Mouse (Mus musculus) heart, adult 2 months (tissue): ENCODE results near the gene Smarca2.

ENCODE experiments used
- CTCF ChIP-seq: fragments of 200-600 bp; IDR thresholded peaks from 2 replicates; pipeline ENCODE4 v1.8.1; 2022; ENCODE audit warnings: antibody characterized with exemption, mild to moderate bottlenecking, moderate library complexity
- EP300 ChIP-seq: fragments of 200-500 bp; IDR thresholded peaks from 2 replicates; pipeline ENCODE4 v1.6.1; 2011; ENCODE audit warnings: low read depth, low read length, control low read depth; ENCODE audit not compliant: insufficient read depth
- POLR2A ChIP-seq: fragments of 200-500 bp; IDR thresholded peaks from 2 replicates; pipeline ENCODE4 v1.6.1; 2011; ENCODE audit warnings: mild to moderate bottlenecking, low read depth, low read length, control low read depth; ENCODE audit not compliant: insufficient read depth

DNA sequence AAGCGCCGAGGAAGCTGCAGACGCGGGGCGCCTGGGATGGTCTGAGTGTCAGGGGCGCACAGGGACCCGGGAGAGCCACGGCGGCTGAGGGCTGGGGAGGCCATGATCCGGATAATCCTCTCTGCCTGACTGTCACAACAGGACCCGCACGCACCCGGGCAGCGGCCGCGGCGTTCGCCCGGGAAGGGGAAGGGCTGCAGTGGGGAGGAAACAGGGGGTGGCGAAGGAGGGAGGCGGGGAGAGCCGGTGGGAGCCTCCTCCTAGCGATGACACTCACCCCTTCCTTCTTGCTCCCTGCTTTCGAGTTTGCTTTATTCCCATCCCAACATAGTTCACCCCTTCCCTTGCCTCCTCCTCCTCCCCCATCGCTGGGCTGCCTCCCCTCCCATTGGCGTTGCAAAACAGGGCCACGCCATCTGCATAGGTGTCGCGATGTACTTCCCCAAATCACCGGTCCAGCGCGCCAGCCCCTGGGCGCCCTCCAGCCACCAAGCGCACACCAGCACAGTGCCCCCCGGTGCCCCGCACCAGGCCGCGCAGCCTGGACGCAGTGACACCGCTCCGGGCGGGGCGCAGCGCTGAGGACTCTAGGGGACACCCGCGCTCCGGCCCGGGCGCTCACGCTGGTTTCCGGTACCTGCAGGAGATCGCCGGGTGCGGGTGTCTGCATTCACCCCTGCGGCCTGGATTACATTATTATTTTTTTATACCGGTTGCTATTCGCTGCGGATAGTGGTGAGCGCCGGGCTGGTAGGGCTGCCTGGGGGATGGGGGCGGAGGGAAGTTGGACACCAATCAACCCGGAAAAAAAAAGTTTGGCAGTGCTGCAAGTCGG is 1.7 kb downstream of the Smarca2 start:
- peak; percentile 55 for TF ChIP-seq CTCF
- peak; percentile 40; the same call in 1 of the 2 replicates for TF ChIP-seq POLR2A
- TF ChIP-seq EP300, result peak; percentile 42; the same call in 1 of the 2 replicates
